Mouse (Mus musculus) E14TG2a.4 (cell line): ENCODE results near the gene Cntn1.

ENCODE experiments used
- CTCF ChIP-seq: conservative IDR thresholded peaks from 2 replicates; pipeline ENCODE4 v1.5.1; 2014; ENCODE audit warnings: low read length
- POU5F1 ChIP-seq: IDR thresholded peaks from 2 replicates; pipeline ENCODE4 v1.6.1; 2014; ENCODE audit warnings: low read length, borderline replicate concordance

DNA sequence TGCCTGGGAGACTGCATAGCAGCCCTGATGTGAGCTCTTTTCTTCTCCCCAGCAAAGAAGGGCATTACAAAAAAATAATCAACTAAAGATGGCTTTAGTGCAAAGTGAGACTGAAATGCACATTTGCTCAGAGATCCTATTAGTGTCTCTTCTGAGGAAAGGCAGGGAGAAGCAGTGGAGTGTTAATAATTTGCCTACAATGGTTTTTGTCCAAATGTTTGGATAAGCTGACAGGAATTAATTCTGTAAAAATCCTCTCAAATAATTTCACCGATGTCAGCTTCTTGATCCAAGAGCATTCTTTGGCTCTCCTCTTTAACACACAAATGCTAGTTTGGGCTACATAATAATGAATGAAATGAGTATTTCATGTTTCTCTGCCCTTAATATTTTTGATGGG lies 34.9 kb downstream of the Cntn1 start:
- no peak for TF ChIP-seq CTCF
- TF ChIP-seq POU5F1: no peak
